Mouse (Mus musculus) forebrain, embryonic 13.5 days (tissue): ENCODE results near the gene Tab1. TPM values are rescaled to one million over a fixed set of nuclear protein-coding genes. Genes with fewer than 3 reads are reported as not detected.
A peak's percentile ranks its signal among the peaks of the same experiment; 100 is the strongest.

Experiments
- ATAC-seq: fragments of 200-750 bp; cut with Nextera tagmentation; 2 replicates; pipeline ENCODE4 v1.8.0; 2017
- H3K27ac ChIP-seq: fragments of 300-500 bp; sonication (generic); 2 replicates; pipeline ENCODE4 v1.5.1; 2015; ENCODE audit warnings: inconsistent platforms, mild to moderate bottlenecking, moderate library complexity
- H3K27me3 ChIP-seq: fragments of 300-500 bp; sonication (generic); 2 replicates; pipeline ENCODE4 v1.6.1; 2015; ENCODE audit warnings: mild to moderate bottlenecking, inconsistent platforms
- H3K36me3 ChIP-seq: fragments of 300-500 bp; sonication (generic); 2 replicates; pipeline ENCODE4 v1.6.1; 2015; ENCODE audit warnings: mild to moderate bottlenecking, inconsistent platforms; ENCODE audit not compliant: poor library complexity, severe bottlenecking
- H3K4me1 ChIP-seq: fragments of 300-500 bp; sonication (generic); 2 replicates; pipeline ENCODE4 v1.6.1; 2015; ENCODE audit warnings: inconsistent platforms
- H3K4me2 ChIP-seq: fragments of 300-500 bp; sonication (generic); 2 replicates; pipeline ENCODE4 v1.6.1; 2015; ENCODE audit warnings: inconsistent platforms, mild to moderate bottlenecking, moderate library complexity
- H3K4me3 ChIP-seq: fragments of 300-500 bp; sonication (generic); 2 replicates; pipeline ENCODE4 v1.5.1; 2015; ENCODE audit warnings: mild to moderate bottlenecking, inconsistent platforms
- H3K9ac ChIP-seq: fragments of 300-500 bp; sonication (generic); 2 replicates; pipeline ENCODE4 v1.6.1; 2015; ENCODE audit warnings: mild to moderate bottlenecking, inconsistent platforms
- H3K9me3 ChIP-seq: fragments of 300-500 bp; sonication (generic); replicated peaks from 2 replicates; pipeline ENCODE4 v1.6.1; 2016; ENCODE audit warnings: inconsistent platforms
- WGBS: fragments of 180-500 bp; shearing (Covaris S2); methylation state at CpG from one replicate; pipeline ENCODE4 v1.1.7; 2015; 5-methylcytosine and 5-hydroxymethylcytosine counted together
- polyA plus RNA-seq: library from polyadenylated mRNA; unstranded; fragments of >200 nt; fragmentation: Nextera tagmentation; extraction: Ambion mirVana; gene quantifications from 2 replicates; pipeline ENCODE4 v1.2.1, GENCODE M21; 2015

Gene Tab1
- polyA plus RNA-seq, 1 experiment from 2014 or later = 36.6 TPM

DNA sequence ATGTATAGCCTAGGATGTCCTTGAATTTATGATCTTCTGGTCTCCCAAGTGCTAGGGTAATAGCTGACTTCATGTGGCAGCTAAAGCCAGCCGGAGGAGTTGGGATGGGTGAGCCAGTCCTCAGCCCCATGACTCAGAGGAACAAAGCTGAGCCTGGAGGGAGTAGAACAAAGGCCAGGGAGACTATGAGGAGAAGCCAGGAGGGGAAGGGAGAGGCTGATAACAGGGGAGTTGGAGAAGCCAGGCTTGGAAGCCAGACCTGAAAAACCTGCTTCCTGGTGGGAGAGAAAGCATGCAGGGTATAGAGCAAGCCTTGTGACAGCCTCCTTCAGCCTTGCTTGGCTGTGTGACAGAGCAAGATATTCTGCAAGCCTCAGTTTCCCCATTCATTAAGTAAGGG is 37.3 kb upstream of the Tab1 start:
- no peak overlapping the region for H3K9ac ChIP-seq
- ATAC-seq = no peak
- no peaks in the 10 kb centered on the region for H3K36me3 ChIP-seq
- 63% methylated on average over 1 of the region's 1 CpGs for WGBS
- no peaks in the 10 kb centered on the region for H3K9me3 ChIP-seq
- peaks cover 26% of the 10 kb centered on the region for H3K4me1 ChIP-seq
- H3K4me3 ChIP-seq = no peak overlapping the region
- no peak overlapping the region for H3K27ac ChIP-seq
- H3K27me3 ChIP-seq = peaks cover 12% of the 10 kb centered on the region; the same call in 1 of the 2 replicates
- H3K4me2 ChIP-seq = no peak overlapping the region

DNA sequence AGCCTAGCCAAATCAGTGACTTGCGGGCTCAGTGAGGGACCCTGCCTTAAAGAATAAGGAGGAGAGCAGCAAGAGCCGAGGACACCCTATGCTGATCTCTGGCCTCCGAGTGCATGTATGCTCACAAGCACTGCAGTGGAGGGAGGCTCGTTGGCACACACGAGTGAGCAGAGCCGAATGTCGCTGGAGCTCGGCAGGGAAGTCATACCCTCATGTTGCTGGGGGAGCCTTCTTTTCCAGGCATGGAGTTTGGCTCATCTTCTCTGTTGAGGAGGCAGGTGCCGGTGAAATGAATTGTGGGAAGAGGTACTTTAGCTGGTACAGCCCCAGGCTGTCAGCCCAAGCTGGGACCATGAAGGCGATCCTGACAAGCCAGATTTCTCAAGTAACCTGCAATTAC is 36.5 kb upstream of the Tab1 start:
- peaks cover 29% of the 10 kb centered on the region for H3K4me1 ChIP-seq

DNA sequence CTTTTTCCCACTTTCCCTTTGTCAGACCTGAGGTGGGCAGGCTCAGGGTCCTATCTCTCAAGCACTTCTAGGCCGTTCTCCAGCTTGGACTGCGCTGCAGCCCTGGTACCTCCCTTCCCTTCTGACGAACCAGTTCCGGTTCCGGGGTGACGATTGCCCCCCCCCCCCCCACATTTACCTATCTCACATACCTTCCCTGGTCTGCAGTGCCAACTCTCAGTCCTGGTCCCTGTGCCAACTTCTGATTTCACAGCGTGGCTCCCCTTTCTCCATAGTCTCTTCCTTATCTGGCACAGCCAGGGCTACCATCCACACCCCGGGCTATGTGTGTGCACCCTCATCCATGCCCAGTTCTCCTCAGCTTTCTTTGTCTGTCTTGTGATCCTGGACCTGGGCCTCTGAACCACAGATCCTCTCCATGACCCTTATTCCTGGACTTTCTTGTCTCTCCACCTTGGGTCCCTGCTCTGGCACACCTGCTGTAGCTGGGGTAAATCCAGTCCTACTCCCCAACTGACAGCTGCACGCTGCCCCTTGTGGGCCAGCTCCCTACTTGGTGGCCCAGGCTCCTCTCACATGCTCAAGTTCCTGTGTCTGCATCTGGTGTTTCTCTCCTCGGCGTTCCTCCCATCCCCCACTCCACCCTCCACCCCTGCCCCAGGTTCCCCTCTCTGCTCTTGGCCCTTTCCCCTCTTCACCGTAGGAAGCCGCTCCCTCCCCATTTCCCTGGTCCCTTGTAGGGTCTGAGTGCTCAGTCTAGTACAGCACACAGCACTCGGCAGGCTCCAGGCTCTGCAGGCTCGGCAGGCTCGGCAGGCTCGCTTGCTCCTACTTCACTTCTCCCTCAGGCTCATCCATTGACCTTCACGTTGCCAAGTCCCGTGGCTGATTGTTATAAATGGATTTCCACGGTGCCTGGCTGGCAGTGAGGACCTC is 35.7 kb upstream of the Tab1 start:
- Histone ChIP-seq H3K9me3 (no peaks in the 10 kb centered on the region), H3K4me3 (no peak overlapping the region), H3K9ac (peak overlapping the region; percentile 51), H3K27me3 (peaks cover 8% of the 10 kb centered on the region; the same call in 1 of the 2 replicates), H3K4me2 (peak overlapping the region; percentile 29), H3K36me3 (no peaks in the 10 kb centered on the region), H3K4me1 (peaks cover 25% of the 10 kb centered on the region), H3K27ac (0 out of 2 replicates have a peak overlapping the region, but pooled peaks have one; percentile 19)
- ATAC-seq = 0 out of 2 replicates have a peak, but pooled peaks have one; percentile 48
- WGBS = 25% methylated on average over 18 of the region's 20 CpGs

More for the DNA sequence above, 36.5 kb upstream of the Tab1 start:
- peak overlapping the region; percentile 26; the same call in 1 of the 2 replicates for H3K9ac ChIP-seq
- no peak for ATAC-seq
- no peak overlapping the region for H3K27ac ChIP-seq
- H3K4me2 ChIP-seq = no peak overlapping the region
- H3K27me3 ChIP-seq = peaks cover 12% of the 10 kb centered on the region; the same call in 1 of the 2 replicates
- no peaks in the 10 kb centered on the region for H3K9me3 ChIP-seq
- no peaks in the 10 kb centered on the region for H3K36me3 ChIP-seq
- no peak overlapping the region for H3K4me3 ChIP-seq
- WGBS = 72% methylated on average over 10 of the region's 10 CpGs

DNA sequence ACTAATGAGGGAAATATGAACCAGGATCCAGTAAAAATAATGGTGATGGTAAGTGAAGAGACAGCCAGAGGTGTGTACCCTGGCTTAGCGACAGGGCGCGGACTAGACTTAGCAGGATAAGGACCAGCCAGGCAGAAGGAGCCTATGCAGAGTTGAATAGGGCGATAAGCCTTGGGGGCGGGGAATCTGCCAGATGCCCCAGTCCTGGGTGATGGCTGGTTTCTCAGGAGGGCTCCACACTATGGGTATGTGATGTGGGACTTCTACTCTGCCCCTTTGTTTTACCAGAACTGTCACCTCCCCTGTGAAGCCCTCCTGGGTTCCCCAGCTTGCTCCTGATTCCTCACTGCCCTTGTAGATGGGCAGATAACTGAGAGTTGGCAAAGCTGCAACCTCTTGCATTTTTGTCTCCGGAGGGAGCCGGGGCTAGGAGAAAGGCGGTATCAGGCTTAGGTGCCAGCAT is 34.9 kb upstream of the Tab1 start:
- no peaks in the 10 kb centered on the region for H3K36me3 ChIP-seq

DNA sequence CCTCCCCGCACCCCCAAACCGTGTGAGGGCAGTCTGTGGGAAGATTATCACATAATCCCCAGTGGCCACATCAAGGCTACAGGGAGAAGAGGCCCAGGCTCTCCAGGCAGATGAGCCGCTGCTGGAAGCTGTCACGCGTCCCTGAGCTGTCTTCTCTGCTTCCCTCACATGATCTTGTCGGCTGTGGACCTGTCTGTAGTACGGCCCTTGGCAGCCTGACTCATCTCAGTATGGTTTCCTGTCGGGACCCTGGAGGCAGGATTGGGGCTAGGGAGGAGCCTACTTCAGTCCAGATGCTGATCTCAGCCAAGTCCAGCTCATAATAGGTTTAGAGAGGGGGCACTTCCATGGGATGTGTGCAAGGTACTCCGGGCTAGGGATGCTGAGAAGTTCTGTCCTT is 34.1 kb upstream of the Tab1 start:
- no peaks in the 10 kb centered on the region for H3K27me3 ChIP-seq
- H3K27ac ChIP-seq = no peak overlapping the region
- H3K4me1 ChIP-seq = peaks cover 17% of the 10 kb centered on the region
- ATAC-seq = no peak
- H3K9me3 ChIP-seq = no peaks in the 10 kb centered on the region
- H3K9ac ChIP-seq = 0 out of 2 replicates have a peak overlapping the region, but pooled peaks have one; percentile 16
- no peak overlapping the region for H3K4me2 ChIP-seq
- H3K36me3 ChIP-seq = no peaks in the 10 kb centered on the region
- no peak overlapping the region for H3K4me3 ChIP-seq
- 50% methylated on average over 9 of the region's 9 CpGs for WGBS

More for the DNA sequence above, 34.9 kb upstream of the Tab1 start:
- Histone ChIP-seq H3K4me3 (no peak overlapping the region), H3K27ac (no peak overlapping the region), H3K4me1 (peaks cover 17% of the 10 kb centered on the region), H3K9ac (0 out of 2 replicates have a peak overlapping the region, but pooled peaks have one; percentile 13), H3K27me3 (0 out of 2 replicates have a peak, but pooled peaks cover under 1% of the 10 kb centered on the region), H3K9me3 (no peaks in the 10 kb centered on the region), H3K4me2 (peak overlapping the region; percentile 29; the same call in 1 of the 2 replicates)
- 32% methylated on average over 8 of the region's 8 CpGs for WGBS
- no peak for ATAC-seq

DNA sequence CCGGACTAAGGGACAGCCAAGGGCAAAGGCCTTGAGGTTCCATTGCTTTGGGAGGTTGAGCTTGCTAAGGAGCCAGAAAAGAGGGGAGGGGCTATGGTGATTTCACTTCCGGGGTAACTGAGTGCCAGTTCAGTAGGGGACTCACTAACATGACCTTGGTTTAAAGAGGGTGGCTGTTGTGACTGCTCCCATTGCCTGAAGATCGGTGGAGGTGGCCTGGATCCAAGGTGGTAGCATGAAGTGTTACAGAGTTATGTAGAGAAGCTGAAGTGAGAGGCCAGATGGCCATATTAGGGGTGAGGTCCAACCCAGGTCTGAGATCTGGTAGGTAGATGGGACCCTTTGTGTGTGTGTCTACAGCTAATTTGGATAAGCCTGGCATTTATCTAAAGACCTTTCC is 33.5 kb upstream of the Tab1 start:
- ATAC-seq = no peak
- Histone ChIP-seq H3K27me3 (no peaks in the 10 kb centered on the region), H3K9ac (no peak overlapping the region), H3K9me3 (no peaks in the 10 kb centered on the region), H3K4me1 (peaks cover 17% of the 10 kb centered on the region), H3K4me2 (no peak overlapping the region), H3K27ac (no peak overlapping the region), H3K4me3 (no peak overlapping the region), H3K36me3 (no peaks in the 10 kb centered on the region)
- 81% methylated on average over 3 of the region's 3 CpGs for WGBS

DNA sequence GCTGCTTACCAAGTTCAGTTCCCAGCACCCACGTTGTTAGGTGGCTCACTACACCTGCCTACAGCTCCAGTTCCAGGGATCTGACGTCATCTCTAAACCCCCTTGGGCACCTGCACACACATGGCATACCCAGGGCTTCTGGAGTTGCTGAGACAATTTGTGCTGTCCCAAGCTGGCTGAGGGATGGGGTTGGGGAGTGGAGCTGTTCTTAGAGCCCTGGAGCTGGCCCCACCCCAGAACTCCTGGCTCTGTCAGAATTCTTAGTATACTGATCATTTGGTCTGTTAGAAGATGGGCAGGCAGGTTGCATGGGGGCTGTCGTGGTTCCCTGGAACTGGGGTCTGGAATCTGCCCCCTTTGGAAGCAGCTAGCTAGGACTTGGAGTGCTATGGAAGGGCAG is 32.7 kb upstream of the Tab1 start:
- Histone ChIP-seq H3K4me1 (peaks cover 17% of the 10 kb centered on the region), H3K4me3 (no peak overlapping the region), H3K9me3 (no peaks in the 10 kb centered on the region), H3K36me3 (no peaks in the 10 kb centered on the region), H3K4me2 (no peak overlapping the region), H3K9ac (no peak overlapping the region), H3K27me3 (no peaks in the 10 kb centered on the region), H3K27ac (no peak overlapping the region)
- ATAC-seq = no peak
- WGBS = 78% methylated on average over 3 of the region's 3 CpGs

DNA sequence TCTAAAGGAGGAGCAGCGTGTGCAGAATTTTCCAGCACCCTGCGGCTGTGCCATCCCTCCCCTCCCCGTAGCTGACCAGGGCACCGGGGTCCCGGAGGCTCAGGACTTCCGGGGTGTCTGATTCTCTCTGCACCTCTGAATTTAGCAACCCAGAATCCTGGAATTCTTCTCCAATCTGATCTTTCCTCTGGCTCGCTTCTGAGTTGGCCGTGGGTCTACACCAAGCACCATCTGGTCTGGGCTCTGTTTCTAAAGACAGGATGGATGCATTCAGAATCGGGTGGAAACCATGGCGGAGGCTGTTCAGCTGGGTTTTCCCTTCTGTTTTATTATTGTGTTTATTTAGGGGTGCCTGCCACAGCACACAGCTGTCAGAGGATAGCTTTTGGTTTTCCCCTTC is 32.1 kb upstream of the Tab1 start:
- no peaks in the 10 kb centered on the region for H3K27me3 ChIP-seq
- no peaks in the 10 kb centered on the region for H3K36me3 ChIP-seq
- no peak overlapping the region for H3K4me3 ChIP-seq
- 86% methylated on average over 10 of the region's 10 CpGs for WGBS
- H3K9ac ChIP-seq = no peak overlapping the region
- H3K27ac ChIP-seq = peak overlapping the region; percentile 31; the same call in 1 of the 2 replicates
- peaks cover 20% of the 10 kb centered on the region for H3K4me1 ChIP-seq
- ATAC-seq = no peak
- no peaks in the 10 kb centered on the region for H3K9me3 ChIP-seq
- H3K4me2 ChIP-seq = no peak overlapping the region

DNA sequence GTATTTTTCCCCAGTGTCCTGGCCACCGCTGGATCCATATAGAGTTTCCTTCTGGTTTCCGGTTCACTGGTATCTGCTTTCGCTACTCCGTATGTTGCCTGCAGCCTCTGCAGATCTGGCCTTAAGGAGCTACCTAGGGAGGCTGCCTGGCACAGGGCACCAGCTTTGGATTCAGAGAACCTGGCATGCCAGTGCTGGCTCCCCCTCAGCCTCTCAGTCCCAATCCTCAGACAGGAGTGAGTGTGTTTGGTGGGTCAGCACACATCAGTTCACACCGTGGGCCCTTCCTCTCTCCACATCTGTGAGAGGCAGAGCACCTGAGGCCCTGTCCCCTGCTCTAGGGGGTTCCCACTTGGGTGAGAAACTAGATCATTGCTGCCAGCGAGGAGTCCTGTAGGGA is 31.4 kb upstream of the Tab1 start:
- WGBS = 84% methylated on average over 6 of the region's 6 CpGs
- no peak overlapping the region for H3K4me2 ChIP-seq
- no peak for ATAC-seq
- H3K9ac ChIP-seq = no peak overlapping the region
- peaks cover 20% of the 10 kb centered on the region for H3K4me1 ChIP-seq
- no peaks in the 10 kb centered on the region for H3K9me3 ChIP-seq
- H3K27me3 ChIP-seq = no peaks in the 10 kb centered on the region
- no peak overlapping the region for H3K4me3 ChIP-seq
- no peaks in the 10 kb centered on the region for H3K36me3 ChIP-seq
- H3K27ac ChIP-seq = peak overlapping the region; percentile 31; the same call in 1 of the 2 replicates

DNA sequence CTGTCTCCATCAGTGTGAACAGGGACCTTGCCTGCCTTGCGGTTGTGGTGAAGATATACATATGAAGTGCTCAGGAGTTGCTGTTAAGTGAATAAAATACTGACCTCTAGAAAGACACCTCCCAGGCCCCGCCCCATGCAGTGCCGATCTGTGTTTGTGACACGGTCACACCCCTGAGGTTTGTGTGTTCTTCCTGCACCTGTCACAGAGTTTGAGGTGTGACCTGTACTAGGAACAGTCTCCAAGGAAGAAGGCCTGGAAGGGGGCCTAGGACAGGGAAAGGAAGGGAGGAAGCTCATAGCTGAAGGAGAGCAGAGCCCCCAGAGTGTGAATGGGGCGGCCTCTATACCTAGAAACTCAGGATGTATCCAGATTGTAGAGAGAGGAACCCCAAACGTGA is 30.4 kb upstream of the Tab1 start:
- H3K4me1 ChIP-seq = peaks cover 14% of the 10 kb centered on the region
- H3K36me3 ChIP-seq = no peaks in the 10 kb centered on the region
- no peak overlapping the region for H3K4me2 ChIP-seq
- H3K4me3 ChIP-seq = no peak overlapping the region
- no peak overlapping the region for H3K27ac ChIP-seq
- no peaks in the 10 kb centered on the region for H3K27me3 ChIP-seq
- H3K9me3 ChIP-seq = no peaks in the 10 kb centered on the region
- ATAC-seq = no peak
- WGBS = 90% methylated on average over 6 of the region's 6 CpGs
- H3K9ac ChIP-seq = no peak overlapping the region

DNA sequence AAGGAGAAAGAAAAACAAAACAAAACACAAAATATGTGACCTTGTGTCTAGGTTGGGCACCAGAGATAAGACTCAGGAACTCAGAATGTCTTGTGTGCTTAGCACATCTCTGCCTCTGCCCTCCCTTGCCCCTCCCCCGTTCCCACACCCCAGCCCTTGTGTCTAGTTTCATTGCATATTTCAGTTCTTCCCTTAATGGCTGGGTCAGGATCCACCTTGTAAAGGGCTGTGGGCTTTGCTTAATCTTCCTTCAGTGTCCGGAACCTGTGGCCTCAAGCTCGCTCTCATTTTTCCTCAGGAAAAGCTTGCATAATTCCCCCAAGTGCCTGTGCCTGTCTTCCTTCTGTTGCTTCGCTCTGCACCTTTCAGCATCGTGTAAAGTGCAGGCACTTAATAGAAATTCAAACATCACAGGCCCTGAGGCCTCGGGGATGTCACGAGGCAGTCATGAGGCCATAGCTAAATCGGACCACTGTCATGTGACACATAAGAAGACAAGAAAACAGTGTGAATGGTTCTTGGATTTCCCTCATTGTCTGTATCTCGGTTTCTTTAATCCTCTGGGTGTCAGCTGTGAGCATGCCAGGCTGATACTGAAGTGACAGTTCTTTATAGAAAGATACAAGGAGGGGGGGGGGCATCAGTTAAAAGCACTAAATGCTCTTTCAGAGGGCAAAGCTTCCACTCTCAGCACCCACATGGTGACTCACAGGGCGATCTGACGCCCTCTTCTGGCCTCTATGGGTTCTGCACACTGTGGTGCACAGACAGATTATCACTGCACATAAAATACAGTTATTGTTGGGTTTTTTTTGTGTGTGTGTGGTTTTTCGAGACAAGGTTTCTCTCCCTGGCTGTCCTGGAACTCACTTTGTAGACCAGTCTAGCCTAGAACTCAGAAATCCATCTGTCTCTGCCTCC is 27.2 kb upstream of the Tab1 start:
- H3K4me3 ChIP-seq = no peak overlapping the region
- H3K4me1 ChIP-seq = 0 out of 2 replicates have a peak, but pooled peaks cover 9% of the 10 kb centered on the region
- 69% methylated on average over 12 of the region's 12 CpGs for WGBS
- no peak overlapping the region for H3K4me2 ChIP-seq
- H3K9me3 ChIP-seq = no peaks in the 10 kb centered on the region
- H3K9ac ChIP-seq = no peak overlapping the region
- H3K27me3 ChIP-seq = no peaks in the 10 kb centered on the region
- H3K36me3 ChIP-seq = 0 out of 2 replicates have a peak, but pooled peaks cover 3% of the 10 kb centered on the region
- no peak overlapping the region for H3K27ac ChIP-seq
- no peak for ATAC-seq
